Mouse (Mus musculus): ENCODE data around the gene Tex36.

Gene Tex36

DNA sequence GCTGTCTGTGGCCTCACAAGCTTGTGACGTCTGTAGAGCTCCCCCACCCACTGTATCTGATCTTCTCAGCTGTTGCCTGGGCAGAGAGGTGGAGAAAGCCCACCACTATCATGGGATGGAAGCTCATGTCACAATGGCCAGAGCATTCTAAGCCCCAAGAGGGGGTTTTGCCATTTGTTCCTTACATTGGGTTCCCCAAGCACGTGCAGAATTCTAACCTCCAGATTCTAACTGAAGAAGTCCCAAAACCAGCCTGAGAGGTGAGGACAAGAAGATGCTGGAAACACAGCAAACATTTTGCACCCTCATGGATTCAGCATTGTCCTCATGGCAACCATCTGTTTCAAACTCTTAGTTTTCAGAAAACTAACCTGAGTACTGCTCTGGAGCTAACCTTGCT is at the start of gene Tex36:
Tex36 (minus strand) TSS at position 101 of the 400 bp plus-strand sequence.
- in situ Hi-C loops (cut with MboI, MseI): no loop called here

DNA sequence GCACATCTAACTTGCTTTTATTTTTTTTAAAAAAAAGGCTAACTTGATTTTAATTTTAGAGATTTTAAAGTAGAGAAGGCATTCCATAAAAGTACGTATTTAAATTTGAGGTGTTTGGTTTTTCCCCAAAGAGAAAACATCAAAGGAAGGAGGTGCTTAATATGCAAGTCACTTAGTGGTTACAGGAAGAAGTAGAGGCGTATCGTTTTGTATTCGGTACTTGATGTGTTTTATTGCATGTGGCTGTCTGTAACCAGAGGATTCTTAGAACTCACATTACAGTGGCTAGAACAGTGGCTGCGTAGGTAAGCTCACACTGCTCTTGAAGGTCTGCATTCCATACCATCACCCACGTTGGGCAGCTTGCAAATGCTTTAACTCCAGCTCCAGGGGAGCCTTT is 43.8 kb upstream of the Tex36 start:
- in situ Hi-C loops (cut with MboI, MseI): no loop called here

GRCm38 (mm10) chr7:133638821-133639220 is 36.9 kb upstream of the Tex36 start:
- in situ Hi-C loops (cut with MboI, MseI): loop anchor here (5.0 to 10.0 kb wide), 2 partner anchors 604 to 707 kb away; partner anchors contain the start of gene Zranb1

GRCm38 (mm10) chr7:133638306-133638705 is 36.3 kb upstream of the Tex36 start:
- in situ Hi-C loops (cut with MboI, MseI): loop anchor here (5.0 to 10.0 kb wide), 2 partner anchors 604 to 706 kb away; partner anchors contain the start of gene Zranb1

DNA sequence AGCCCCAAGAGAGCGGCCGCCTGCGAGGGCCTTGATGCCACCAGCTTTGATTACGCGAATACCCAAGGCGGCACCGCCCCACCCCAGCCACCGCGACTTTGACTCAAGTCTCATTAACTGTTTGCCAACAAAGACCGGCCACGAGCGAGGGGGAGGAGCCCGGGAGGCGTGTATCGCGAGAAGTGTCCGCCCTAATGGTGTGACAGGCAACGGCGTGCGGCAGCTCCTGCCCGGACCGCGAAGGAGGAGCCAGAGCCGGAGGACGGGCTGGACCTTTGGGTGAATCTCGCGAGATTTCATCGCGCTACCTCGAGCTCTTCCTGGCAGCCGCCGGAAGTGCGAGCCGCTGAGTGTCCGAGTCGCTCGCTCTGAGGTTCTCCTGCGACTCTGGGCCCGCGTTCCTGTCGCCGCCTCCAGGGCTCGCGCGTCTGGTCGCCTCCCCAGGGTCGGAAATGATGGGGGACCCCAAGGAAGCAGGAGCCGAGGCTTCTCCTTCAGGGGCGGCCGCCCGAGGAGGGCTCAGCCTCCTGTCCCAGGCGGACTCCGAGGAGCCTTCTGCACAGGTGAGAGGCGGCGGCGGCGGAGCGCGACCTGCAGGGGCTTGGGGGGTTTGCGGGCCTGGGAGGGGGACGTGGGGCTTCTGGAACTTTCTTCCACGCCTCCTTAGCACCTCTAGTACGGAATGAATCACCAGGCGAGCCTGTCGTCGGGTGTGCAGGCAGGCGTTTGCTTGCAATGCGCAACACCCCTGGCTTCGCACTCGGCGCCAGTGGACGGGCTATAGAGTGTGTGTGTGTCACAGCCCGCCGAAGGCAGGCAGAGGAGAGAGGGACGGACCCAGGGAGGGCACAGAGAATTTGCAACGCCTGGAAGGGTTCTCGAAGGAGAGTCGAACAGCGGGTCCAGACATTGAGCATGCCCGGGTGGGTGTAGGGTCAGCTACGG is 35.7 kb upstream of the Tex36 start, which contains the start of gene Edrf1:
Edrf1 (plus strand) TSS at position 183 of the 945 bp plus-strand sequence.
- in situ Hi-C loops (cut with MboI, MseI): loop anchor here (5.0 to 10.0 kb wide), 2 partner anchors 603 to 705 kb away; partner anchors contain the start of gene Zranb1

- in situ Hi-C loops (cut with MboI, MseI): loop anchor here (5.0 to 10.0 kb wide), 2 partner anchors 602 to 705 kb away; partner anchors contain the start of gene Zranb1
Measured at GRCm38 (mm10) chr7:133636738-133637352, 34.9 kb upstream of the Tex36 start.

DNA sequence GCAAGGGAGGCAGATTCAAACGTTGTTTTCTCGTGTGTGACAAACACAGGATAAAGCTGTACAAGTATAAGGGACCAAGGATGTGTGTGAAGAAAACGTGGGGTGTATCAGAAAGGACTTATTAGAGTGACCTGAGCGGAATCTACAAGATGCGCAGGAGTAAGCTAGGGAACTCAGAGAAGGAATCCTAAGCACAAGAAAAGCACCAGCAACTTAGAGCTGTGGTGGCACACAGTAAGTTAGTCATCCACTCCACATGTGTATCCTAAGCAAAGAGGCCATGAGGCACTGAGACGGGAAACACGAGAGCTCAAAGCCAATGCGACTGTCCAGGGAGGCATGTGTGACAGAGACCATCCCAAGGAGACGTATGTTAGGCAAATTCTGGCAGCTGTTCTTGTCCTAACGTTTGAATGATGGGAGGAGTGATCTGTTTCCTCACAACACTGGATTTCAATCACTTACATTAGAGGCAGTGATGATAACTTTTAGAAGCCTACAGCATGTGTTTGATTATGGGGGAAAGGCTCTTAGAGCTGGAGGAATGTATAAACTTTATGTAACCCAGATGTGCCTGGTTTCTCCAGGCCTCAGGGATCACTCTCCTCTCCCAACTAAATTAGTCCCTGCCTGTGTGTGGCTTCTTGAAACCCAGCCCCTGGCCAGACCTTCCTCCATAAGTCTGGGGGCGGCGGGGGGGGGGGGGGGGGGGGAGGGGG is 33.1 kb upstream of the Tex36 start:
- in situ Hi-C loops (cut with MboI, MseI): loop anchor here (5.0 to 10.0 kb wide), 2 partner anchors 600 to 703 kb away; partner anchors contain the start of gene Zranb1

DNA sequence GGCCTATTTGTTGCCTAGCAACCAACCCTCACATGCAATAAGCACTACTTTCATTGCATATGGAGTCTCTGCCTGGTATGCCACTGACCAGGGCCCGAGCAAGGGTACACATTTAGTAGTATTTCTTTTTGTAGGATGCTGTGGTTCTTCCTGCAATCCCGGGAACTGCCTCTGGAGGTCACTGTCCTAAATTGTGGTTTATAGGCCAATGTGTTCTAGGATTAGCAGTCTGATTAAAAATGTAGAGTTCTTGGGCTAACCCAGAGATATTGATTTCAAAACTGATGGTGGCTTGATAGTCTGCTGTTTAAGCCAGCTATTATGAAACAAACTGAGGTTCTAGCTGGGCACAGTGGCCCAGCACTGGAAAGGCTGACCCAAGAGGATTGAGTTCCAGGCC is 30.5 kb upstream of the Tex36 start:
- in situ Hi-C loops (cut with MboI, MseI): loop anchor here (10.0 kb wide), 1 partner anchor 598 kb away; no protein-coding TSS in a partner anchor

DNA sequence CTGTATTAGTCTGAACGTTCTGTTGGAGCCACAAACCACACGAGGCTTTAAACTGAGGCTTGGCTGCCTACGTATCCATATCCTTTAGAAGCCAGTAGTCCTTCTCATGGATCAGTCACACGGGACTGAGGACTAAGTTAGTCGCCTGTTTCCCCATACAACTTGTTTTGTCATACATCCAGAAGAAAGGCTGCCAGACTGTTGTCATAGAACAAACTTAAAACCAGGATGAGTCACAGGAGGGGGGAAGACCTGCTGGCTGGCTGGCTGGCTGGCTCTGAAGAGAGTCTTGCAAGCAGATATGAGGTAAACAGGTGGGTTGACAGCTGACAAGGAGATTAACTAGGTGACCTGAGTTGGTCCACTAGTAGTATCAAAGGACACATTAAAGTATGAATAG is 28.9 kb upstream of the Tex36 start:
- in situ Hi-C loops (cut with MboI, MseI): loop anchor here (10.0 kb wide), 1 partner anchor 596 kb away; no protein-coding TSS in a partner anchor

DNA sequence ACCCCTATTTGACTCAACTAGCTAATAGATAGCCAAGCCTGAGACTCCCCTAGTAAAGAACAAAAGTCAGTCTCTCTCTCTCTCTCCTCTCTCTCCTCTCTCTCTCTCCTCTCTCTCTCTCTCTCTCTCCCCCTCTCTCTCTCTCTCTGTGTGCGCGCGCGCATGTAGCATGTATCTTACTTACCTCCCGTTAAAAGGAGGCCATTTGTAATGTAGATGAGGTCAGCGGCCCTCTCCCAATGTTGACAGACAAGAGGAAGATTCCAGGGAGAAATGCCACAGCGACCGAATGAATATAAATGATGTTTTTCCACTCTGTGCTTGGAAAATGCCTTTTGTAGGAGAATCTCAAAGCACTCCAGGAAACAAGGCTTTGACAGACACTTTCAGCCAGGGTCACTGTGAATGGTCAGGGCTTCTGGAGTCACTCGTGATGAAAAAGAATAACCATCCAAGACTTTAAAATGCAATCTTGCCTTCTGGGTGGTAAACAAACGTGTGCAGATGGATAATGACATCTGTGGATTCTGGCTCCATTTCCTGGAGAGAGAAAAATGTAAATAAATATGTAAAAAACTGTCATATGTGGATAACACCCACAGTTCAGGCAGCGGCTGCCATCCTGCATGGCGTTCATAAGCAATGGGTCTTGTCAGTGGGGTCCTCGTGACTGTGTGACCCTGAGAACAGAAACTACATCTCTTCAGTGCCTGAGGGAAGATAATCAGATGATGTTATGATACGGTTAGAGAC is 25.4 kb upstream of the Tex36 start:
- in situ Hi-C loops (cut with MboI, MseI): no loop called here

- in situ Hi-C loops (cut with MboI, MseI): no loop called here
Measured at GRCm38 (mm10) chr7:133623226-133623625, 21.3 kb upstream of the Tex36 start.

DNA sequence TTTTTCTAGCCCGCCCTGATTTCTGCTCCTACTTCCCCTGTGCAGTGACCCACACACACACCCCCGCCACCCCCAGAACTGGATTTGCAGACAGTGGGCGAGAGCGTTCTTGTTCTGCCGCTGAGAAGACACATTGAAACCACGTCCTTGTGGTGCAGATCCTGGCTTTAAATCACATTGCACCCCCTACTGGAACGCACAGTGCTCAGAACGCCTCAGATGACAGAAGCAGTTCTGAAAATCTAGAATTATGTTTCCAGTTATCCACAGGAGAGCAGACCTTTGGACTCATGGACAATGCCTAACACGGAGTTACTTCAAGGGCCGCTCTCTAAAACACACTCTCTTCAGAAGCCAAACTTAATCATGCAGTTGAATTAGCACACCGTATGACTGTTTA is 18.8 kb upstream of the Tex36 start:
- in situ Hi-C loops (cut with MboI, MseI): no loop called here

DNA sequence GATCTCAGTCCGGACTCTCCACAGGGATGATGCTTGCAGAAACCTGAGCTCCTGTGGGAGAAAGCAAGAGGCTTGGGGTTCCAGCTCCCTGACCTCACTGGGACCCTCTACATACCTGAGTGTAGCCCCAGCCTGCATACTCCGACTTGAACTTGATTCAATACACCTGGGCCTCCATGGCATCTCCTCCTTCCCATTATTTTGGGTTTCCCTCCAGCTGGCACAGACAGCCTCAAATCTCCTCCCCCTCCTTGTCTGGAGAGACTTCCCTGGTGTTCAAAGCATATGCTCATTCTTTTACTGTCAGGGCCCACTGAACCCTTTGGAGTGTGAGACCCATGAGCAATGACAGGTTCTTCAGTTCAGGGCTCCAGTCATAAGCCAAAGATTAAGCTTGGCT is 11.0 kb upstream of the Tex36 start:
- in situ Hi-C loops (cut with MboI, MseI): no loop called here

DNA sequence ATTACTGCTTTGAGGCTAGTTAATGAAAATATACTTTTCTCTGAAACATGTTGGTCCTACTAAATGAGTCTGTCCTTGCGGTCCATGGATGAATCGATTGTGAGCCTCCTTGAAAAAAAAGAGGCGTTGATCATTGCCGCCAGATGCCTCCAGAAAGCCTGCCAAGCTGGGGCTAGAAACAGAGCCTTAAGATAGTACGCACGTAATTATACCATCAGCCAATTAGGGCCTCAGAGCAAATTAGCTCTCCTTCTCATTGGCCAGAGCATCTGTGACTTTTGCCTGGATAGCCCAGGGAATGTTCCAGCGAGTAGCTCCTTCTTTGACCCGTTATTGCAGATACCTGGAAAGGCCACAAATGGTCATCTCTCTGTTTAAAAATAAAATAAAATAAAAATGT is 7.6 kb upstream of the Tex36 start:
- in situ Hi-C loops (cut with MboI, MseI): no loop called here

DNA sequence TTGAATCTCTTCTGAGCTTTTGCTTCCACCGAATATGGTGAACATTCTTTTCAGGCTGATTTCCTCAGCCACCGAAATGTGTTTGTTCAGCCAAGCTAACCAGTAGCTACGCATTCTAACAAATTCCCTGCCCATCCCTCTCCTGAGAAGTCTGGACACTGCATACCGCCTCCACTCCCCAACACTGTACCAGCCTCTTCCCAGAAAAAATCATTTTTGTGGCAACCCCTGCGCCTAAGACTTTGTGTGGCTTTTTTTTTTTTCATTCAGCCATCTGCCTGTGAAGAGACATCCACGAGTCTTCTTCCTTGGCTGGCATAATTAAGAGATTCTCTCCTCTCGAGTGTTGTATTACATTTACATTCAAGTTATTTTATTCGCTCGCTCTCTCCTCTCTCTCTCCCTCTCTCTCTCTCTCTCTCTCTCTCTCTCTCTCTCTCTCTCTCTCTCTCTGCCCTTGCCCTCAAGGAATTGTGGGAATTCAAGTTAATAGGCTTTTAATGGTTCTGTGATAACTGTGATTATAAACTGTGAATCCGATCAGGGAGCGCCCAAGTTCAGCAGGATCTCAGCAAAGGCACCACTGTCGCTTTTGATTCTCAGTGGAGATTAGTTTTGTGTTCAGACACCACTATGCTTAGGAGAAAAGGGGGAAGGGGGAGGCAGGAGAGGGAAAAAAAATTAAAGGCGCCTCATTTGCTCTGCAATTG is 6.8 kb upstream of the Tex36 start:
- in situ Hi-C loops (cut with MboI, MseI): no loop called here

DNA sequence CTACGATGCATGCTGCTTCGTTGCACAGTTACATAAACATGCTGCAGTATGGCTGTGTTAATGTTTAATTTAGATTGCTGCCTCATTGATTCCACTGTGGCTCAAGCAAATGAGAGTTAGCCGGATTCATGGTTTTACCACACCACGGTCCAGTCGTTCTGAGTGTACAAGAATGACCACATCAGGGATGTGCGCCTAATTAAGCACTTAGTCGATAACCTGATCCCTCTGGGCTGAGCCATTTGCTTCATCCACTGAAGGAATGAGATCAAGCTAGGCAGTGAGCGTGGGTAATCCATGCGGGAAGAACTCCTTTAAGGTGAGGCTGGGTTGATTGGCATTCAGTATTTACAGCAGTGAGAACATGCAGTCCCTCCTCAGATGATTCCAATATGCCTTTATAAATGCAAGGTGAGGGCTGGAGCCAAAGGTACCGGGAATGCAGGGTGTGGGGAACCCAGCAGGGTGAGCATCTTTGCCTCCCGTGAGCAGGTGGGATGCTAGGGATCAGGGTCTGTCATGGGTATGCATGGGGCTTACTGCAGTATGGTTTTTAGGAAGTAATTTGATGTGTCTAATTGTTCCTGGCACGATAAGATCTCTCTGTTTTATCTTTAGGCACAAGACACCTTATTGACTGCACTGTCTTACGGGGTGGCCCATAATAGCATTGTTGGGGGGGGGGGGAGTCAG is 6.1 kb upstream of the Tex36 start:
- in situ Hi-C loops (cut with MboI, MseI): no loop called here

GRCm38 (mm10) chr7:133607331-133607730 is 5.4 kb upstream of the Tex36 start:
- in situ Hi-C loops (cut with MboI, MseI): no loop called here

- in situ Hi-C loops (cut with MboI, MseI): no loop called here
Measured at GRCm38 (mm10) chr7:133604427-133605081, 2.6 kb upstream of the Tex36 start.

DNA sequence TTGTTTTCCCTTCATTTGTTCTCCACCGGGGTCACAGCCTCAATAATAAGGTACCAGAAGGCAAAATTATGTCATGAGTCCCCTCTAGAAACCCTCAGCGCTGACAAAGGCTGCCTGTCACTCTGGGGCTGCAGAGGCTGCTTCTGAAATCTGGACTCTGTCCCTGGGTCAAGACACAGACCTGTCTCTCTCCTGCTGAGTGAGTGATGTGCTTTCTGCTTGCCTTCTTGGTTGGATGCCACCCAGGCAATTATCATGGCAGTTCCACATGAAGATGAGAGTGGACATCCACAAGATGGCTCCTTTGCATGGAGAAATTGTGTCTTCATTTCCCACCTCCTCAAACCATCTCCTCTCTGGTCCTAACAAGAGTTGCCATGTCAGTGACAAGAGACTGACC is 1.2 kb upstream of the Tex36 start:
- in situ Hi-C loops (cut with MboI, MseI): no loop called here

Data from T-helper 2 cell (primary cell).